Mouse (Mus musculus): ENCODE data around the gene Atp2b4.

DNA sequence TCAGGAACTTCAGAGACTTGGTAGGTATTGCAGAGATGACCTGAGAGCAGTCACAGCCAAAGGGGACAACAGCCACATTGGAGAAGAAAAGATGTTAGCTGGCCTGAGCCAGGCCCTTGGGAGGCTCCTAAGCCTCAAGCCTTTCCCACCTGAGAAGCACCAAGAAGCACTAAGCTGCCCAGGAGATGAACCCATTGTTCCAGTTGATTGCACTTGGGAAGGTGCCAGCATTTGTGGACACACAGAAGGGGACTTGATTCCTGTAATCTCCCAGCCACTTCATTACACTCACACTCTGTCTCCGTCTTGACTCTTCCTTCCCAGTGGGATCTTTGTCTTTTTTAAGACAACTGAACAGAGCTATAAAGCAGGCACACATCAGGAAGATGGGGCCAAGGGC, 85.7 kb downstream of the Atp2b4 start:
- TF ChIP-seq CTCF (IDR thresholded peaks at IDR 0.05; ENCODE audit: low read depth, low read length) (no peak), POLR2A (IDR thresholded peaks at IDR 0.05; ENCODE audit: extremely low read depth, insufficient read depth, low read length) (no peak)
